Mouse (Mus musculus) cerebellum, adult (tissue): Measurements from ENCODE around the gene Brd7.

Experiments used
- ATAC-seq: cut with Nextera tagmentation; 2 replicates; pipeline ENCODE4 v1.9.2; 2017; ENCODE audit warnings: mild to moderate bottlenecking, moderate library complexity, mixed read lengths; ENCODE audit not compliant: insufficient number of reproducible peaks, low FRiP score, low TSS enrichment

The Brd7 gene

DNA sequence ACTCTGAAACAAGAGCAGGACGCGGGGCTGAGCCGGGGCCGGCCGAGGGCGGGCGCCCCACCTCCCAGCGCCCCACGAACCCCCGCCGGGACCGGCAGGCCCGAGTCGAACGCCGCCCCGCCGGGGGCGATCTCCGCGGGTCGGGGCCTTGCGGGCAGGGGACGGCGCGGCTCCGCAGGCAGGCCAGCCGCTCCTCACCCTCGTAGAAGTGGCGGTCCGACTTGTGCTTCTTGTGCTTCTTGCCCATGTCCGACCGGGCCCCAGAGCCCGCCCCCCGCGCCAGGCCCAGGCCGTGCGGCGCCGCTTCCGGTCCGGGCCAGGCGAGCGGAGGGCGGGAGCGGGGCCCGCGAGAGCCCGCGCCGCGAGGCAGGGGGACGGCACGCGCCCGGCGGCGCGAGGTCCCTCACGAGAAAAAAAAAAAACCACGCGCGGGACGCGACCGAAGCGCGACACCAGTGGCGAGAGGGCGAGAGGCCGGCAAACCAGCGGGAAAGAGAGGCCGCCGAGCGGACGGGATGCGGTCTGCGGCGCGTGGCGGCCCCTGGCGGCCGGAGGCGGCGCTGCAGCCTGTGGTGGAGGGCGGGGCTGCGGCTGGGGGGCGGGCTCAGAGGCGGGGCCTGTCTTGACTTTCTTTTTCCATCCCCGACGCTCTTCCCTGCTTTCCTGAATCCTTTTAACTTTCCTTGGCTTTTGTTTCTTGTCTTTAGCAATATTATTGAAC is at the start of gene Brd7:
Brd7 (minus strand) TSS at position 487 of the 721 bp plus-strand sequence.
- peak; percentile 80 for ATAC-seq

DNA sequence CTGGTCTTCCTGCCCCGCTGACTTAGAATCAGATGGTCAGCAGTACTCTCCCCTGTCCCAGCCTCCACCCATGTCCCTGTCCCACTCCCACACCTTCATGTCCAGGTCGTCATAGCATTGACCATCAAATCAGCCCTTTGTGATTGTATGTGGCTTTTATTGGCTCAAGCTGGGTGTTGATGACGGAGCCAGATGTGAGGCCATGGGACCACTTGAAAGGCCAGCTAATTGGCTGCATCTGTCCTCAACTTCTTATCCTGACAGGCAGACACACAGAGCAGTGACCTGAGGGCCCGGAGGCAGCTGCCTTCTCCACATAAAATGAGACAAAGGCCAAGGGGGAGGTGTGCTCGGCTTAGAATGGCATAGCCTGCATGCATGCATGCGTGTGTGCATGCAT is 49.5 kb upstream of the Brd7 start:
- ATAC-seq, result no peak

- no peak for ATAC-seq
Measured at GRCm38 (mm10) chr8:88409401-88409940, 47.5 kb upstream of the Brd7 start.

GRCm38 (mm10) chr8:88407716-88408115 is 45.7 kb upstream of the Brd7 start:
- ATAC-seq, result no peak

- ATAC-seq, result no peak
Measured at GRCm38 (mm10) chr8:88398060-88398459, 36.1 kb upstream of the Brd7 start.

- ATAC-seq, result no peak
Measured at GRCm38 (mm10) chr8:88393298-88393697, 31.3 kb upstream of the Brd7 start.

DNA sequence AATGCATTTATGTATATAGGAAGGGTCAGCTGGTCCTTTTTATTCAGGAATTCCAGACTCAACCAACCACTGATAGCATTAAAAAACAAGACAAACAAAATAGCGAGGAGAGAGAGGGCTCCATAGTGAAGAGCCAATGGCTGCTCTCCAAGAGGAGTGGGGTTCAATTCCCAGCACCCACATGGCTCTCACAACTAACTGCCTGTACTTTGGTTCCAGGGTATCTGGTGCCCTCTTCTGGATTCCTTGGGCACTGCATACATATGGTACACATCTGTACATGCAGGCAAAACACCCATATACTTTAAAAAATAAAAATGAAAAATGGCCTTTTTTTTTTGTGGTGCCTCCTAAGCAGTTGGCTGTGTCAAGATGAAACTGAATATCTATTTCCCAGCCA is 28.8 kb upstream of the Brd7 start:
- no peak for ATAC-seq

- ATAC-seq, result no peak
Measured at GRCm38 (mm10) chr8:88388691-88389239, 26.8 kb upstream of the Brd7 start.

- ATAC-seq, result no peak
Measured at GRCm38 (mm10) chr8:88387874-88388273, 25.9 kb upstream of the Brd7 start.

DNA sequence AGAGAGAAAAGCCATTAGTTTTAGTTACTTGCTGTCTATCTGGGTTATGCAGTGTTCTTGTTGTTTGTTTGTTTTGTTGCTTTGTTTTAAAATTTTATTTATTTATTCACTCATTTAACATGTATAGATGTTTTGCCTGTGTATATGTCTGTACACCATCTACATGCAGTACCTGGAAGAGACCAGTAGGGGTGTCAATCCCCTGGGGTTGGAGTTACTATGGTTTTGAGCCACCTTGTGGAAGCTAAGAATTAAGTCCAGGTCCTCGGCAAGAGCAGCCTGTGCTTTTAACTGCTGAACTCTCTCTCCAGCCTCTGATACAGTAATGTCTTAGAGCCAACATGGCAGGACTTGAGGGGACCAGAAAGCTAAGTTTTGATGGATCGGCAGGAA is 21.2 kb upstream of the Brd7 start:
- no peak for ATAC-seq

- no peak for ATAC-seq
Measured at GRCm38 (mm10) chr8:88382311-88383163, 20.5 kb upstream of the Brd7 start.

- no peak for ATAC-seq
Measured at GRCm38 (mm10) chr8:88380497-88380896, 18.5 kb upstream of the Brd7 start.

- 0 out of 2 replicates have a peak, but pooled peaks have one; percentile 13 for ATAC-seq
Measured at GRCm38 (mm10) chr8:88376836-88377582, 15.0 kb upstream of the Brd7 start.

- no peak for ATAC-seq
Measured at GRCm38 (mm10) chr8:88371522-88371921, 9.5 kb upstream of the Brd7 start.

DNA sequence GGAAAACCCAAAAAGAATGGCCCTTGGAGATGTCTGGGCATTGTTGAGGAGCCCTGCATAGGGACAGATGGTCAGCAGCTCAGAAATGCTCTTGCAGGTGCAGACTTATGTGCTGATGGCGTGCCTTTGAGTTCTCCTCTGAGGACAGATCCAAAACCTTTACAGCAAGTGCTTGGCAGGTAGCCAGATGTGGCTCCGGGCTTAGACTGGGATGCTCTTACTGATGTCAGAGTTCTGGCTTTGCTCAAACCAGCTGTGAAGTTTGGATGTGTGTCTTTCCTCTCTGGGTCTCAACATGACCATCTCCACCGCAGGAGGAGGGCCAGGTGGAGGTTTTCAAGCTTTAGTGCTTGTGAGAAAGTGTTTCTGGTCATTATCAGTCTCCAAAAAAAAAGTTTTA is 7.8 kb upstream of the Brd7 start:
- no peak for ATAC-seq

GRCm38 (mm10) chr8:88369221-88369620 is 7.2 kb upstream of the Brd7 start:
- no peak for ATAC-seq

DNA sequence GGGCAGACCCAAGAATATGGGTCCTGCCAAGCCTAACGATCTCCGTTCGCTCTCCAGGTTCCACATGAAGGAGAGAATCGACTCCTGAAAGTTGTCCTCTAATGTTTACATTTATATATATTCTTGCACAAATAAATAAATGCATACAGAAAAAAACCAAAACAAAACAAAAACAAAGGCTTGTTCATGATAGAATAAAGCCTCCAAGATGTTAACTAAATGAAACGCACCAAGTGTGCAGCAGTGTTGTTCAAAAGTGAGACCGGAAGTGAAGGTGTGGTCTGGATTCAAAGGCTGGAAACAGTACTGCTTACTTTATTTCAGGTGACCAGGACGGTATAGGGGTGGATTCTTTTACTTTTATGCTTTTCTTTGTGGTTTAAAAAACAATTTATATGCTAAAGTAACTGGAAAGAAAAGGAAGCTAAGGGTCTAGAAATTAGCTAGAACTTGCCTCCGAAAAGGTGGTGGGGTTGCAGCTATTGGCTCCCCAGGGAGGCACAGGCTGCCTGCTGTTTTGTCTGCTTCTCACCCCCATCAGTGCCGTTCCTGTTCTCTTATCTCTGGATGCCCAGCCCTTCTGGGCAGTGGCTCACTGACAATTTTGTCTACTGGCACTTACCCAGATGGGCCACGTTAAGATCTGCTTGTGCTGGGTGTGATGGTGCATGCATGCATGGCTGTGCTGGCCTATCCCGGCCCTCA is 604 bp upstream of the Brd7 start:
- no peak for ATAC-seq

GRCm38 (mm10) chr8:88361044-88361707 is 818 bp downstream of the Brd7 start:
- 0 out of 2 replicates have a peak, but pooled peaks have one; percentile 10 for ATAC-seq

DNA sequence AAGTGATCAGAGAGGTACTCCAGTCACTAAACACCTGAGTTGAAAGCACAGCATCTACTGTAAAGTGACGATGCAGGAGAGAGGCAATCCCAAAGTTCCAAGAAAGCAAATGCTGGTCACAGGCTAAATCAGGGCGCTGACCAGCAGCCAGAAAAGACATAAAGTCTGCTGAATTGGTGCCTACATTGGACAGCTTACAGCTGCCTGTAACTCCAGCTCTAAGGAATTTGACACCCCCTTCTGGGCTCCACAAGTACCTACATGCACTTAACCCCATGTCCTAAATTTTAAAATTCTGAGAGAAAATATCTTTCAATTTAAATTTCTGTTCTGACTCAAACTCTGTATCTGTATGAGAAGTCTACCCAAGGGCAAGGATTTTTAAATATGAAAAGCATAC is 2.0 kb downstream of the Brd7 start:
- no peak for ATAC-seq
